In genomic region chr8:57479700-57480099, GRCm38 (mm10) we compare ENCODE assay signal across 18 mouse cellular contexts. TPM values are rescaled to one million over a fixed set of nuclear protein-coding genes. Genes with fewer than 3 reads are reported as not detected.
"Had no signal": no experiment of that assay in that cellular context is flagged by ENCODE, and none has a peak within 500 bp of the region (broad histone marks: within the 10 kb centered on the region; RNA-seq: fewer than 3 reads in every experiment).

No protein-coding gene starts in this region.

- H3K4me3 ChIP-seq: intestine, embryonic 15.5 days; layer of hippocampus, adult 2 months; liver, embryonic 13.5 days; neural tube, embryonic 12.5 days; neural tube, embryonic 15.5 days had no signal

- H3K4me1 ChIP-seq: intestine, embryonic 15.5 days; liver, embryonic 13.5 days; neural tube, embryonic 12.5 days; neural tube, embryonic 15.5 days had no signal

- H3K27ac ChIP-seq: intestine, embryonic 15.5 days; layer of hippocampus, adult 2 months; liver, embryonic 13.5 days; neural tube, embryonic 12.5 days; neural tube, embryonic 15.5 days had no signal

- H3K27me3 ChIP-seq: intestine, embryonic 15.5 days; liver, embryonic 13.5 days; neural tube, embryonic 12.5 days; neural tube, embryonic 15.5 days had no signal

- ATAC-seq: intestine, embryonic 15.5 days had no signal

- DNase-seq: kidney, adult 11 months; kidney, adult 8-10 months; kidney, postnatal 14 days; layer of hippocampus, adult 9-11 months; liver, embryonic 13.5 days; lung, adult 2 months; midbrain, embryonic 14.5 days; right cerebral cortex, adult 18-20 months; right cerebral cortex, postnatal 14 days; right cerebral cortex, postnatal 4 days; thymus, postnatal 25 days had no signal

- H3K9ac ChIP-seq: intestine, embryonic 15.5 days; liver, embryonic 13.5 days; neural tube, embryonic 12.5 days; neural tube, embryonic 15.5 days had no signal

- H3K9me3 ChIP-seq: intestine, embryonic 15.5 days; liver, embryonic 13.5 days; neural tube, embryonic 12.5 days; neural tube, embryonic 15.5 days had no signal

- H3K4me2 ChIP-seq: intestine, embryonic 15.5 days; liver, embryonic 13.5 days; neural tube, embryonic 12.5 days; neural tube, embryonic 15.5 days had no signal

RNA-seq across cellular contexts. Expression of gene Scrg1, which starts 24.0 kb away (rescaled TPM):
- total RNA-seq: liver, adult 2 months had no signal
- polyA plus RNA-seq: kidney, embryonic 16.5 days; liver, adult 2 months; thymus, postnatal 0 days had no signal
